Mouse (Mus musculus) kidney, adult 2 months (tissue): Measurements from ENCODE around the gene Add1. TPM values are rescaled to one million over a fixed set of nuclear protein-coding genes. Genes with fewer than 3 reads are reported as not detected.
A peak's percentile ranks its signal among the peaks of the same experiment; 100 is the strongest.

Experiments
- DNase-seq: peaks from one replicate; pipeline ENCODE4 v3.0.0; 2021
- H3K27ac ChIP-seq: fragments of 200-500 bp; 2 replicates; pipeline ENCODE4 v1.5.1; 2012; ENCODE audit warnings: low read depth, low read length, control low read depth, inconsistent platforms; ENCODE audit not compliant: insufficient read depth
- H3K27me3 ChIP-seq: fragments of 200-500 bp; replicated peaks from 2 replicates; pipeline ENCODE4 v1.6.1; 2012; ENCODE audit warnings: mild to moderate bottlenecking, moderate library complexity, low read length, inconsistent platforms; ENCODE audit not compliant: control insufficient read depth, insufficient read depth
- H3K36me3 ChIP-seq: fragments of 200-500 bp; 2 replicates; pipeline ENCODE4 v1.6.1; 2012; ENCODE audit warnings: mild to moderate bottlenecking, moderate library complexity, low read length, inconsistent platforms; ENCODE audit not compliant: control insufficient read depth, insufficient read depth
- H3K4me1 ChIP-seq: fragments of 200-500 bp; 2 replicates; pipeline ENCODE4 v1.6.1; 2011; ENCODE audit warnings: low read length; ENCODE audit not compliant: control insufficient read depth, insufficient read depth
- H3K4me3 ChIP-seq: fragments of 200-500 bp; 2 replicates; pipeline ENCODE4 v1.5.1; 2011; ENCODE audit warnings: mild to moderate bottlenecking, low read depth, low read length, control low read depth; ENCODE audit not compliant: insufficient read depth
- CTCF ChIP-seq: fragments of 200-500 bp; conservative IDR thresholded peaks from 2 replicates; pipeline ENCODE4 v1.5.1; 2011; ENCODE audit warnings: low read depth, mild to moderate bottlenecking, control low read depth, low read length, moderate library complexity, mixed read lengths; ENCODE audit not compliant: insufficient read depth, insufficient read length
- POLR2A ChIP-seq: fragments of 200-500 bp; IDR thresholded peaks from one replicate; pipeline ENCODE4 v1.6.1; 2011; ENCODE audit warnings: low read depth, low read length, control low read depth
- WGBS: fragments of 180-500 bp; shearing (Covaris S2); methylation state at CpG from one replicate; pipeline ENCODE4 v1.1.7; 2018; 5-methylcytosine and 5-hydroxymethylcytosine counted together
- polyA plus RNA-seq: library from polyadenylated mRNA; depleted of rRNA; stranded (reverse); fragments of >200 nt; gene quantifications from 2 replicates; pipeline ENCODE4 v1.2.3, GENCODE M21; 2012

Gene Add1
- polyA plus RNA-seq, 1 experiment = 129 TPM

- DNase-seq = peak; percentile 71
- Histone ChIP-seq H3K4me1 (peaks cover 48% of the 10 kb centered on the region), H3K36me3 (no peaks in the 10 kb centered on the region), H3K27ac (peak overlapping the region; percentile 77), H3K4me3 (no peak overlapping the region), H3K27me3 (no peaks in the 10 kb centered on the region)
- TF ChIP-seq POLR2A = no peak
- no peak for TF ChIP-seq CTCF
- WGBS = 43% methylated on average over 5 of the region's 5 CpGs
These were observed 43.3 kb upstream of the Add1 start for GRCm38 (mm10) chr5:34530116-34530515.

GRCm38 (mm10) chr5:34530687-34531086 is 42.8 kb upstream of the Add1 start:
- TF ChIP-seq POLR2A (no peak), CTCF (no peak)
- Histone ChIP-seq H3K36me3 (no peaks in the 10 kb centered on the region), H3K27me3 (no peaks in the 10 kb centered on the region), H3K27ac (peak overlapping the region; percentile 77), H3K4me1 (peaks cover 51% of the 10 kb centered on the region), H3K4me3 (no peak overlapping the region)
- peak; percentile 80 for DNase-seq
- WGBS = 38% methylated on average over 4 of the region's 4 CpGs

DNA sequence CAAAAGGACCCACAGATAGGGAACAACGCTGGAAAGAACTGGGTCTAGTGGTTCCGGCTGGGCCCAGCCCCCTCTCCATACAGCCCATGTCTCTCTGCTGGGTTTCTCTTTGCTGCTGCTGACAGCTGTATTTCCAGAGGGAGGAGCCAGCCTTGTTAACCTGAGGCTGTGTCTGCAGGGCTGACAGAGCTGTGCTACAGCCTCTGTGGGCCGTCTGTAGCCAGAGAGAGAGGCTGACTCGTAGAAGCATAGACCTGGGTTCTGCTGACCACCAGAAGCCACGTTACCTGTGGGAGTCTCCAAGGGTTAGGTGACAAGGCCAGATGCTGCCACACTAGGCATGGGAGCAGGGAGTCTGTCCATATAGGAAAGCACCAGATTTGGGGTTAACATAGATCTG is 40.4 kb upstream of the Add1 start:
- TF ChIP-seq CTCF (no peak), POLR2A (no peak)
- Histone ChIP-seq H3K27ac (no peak overlapping the region; the same call in 1 of the 2 replicates), H3K4me1 (peaks cover 56% of the 10 kb centered on the region), H3K27me3 (no peaks in the 10 kb centered on the region), H3K36me3 (no peaks in the 10 kb centered on the region), H3K4me3 (no peak overlapping the region)
- WGBS = 76% methylated on average over 5 of the region's 5 CpGs
- DNase-seq = no peak

GRCm38 (mm10) chr5:34533820-34534219 is 39.6 kb upstream of the Add1 start:
- Histone ChIP-seq H3K4me3 (no peak overlapping the region), H3K36me3 (no peaks in the 10 kb centered on the region), H3K4me1 (peaks cover 49% of the 10 kb centered on the region), H3K27me3 (no peaks in the 10 kb centered on the region), H3K27ac (peak overlapping the region; percentile 13; the same call in 1 of the 2 replicates)
- TF ChIP-seq CTCF (no peak), POLR2A (no peak)
- 78% methylated on average over 3 of the region's 3 CpGs for WGBS
- DNase-seq = no peak

- Histone ChIP-seq H3K4me3 (no peak overlapping the region), H3K27me3 (no peaks in the 10 kb centered on the region), H3K27ac (peak overlapping the region; percentile 8; the same call in 1 of the 2 replicates), H3K36me3 (no peaks in the 10 kb centered on the region), H3K4me1 (peaks cover 42% of the 10 kb centered on the region)
- 51% methylated on average over 5 of the region's 5 CpGs for WGBS
- no peak for TF ChIP-seq POLR2A
- DNase-seq = peak; percentile 69
These were observed 38.5 kb upstream of the Add1 start for GRCm38 (mm10) chr5:34534776-34535581.

GRCm38 (mm10) chr5:34535831-34536230 is 37.6 kb upstream of the Add1 start:
- peaks cover 33% of the 10 kb centered on the region for H3K4me1 ChIP-seq
- H3K36me3 ChIP-seq = no peaks in the 10 kb centered on the region
- 82% methylated on average over 7 of the region's 7 CpGs for WGBS
- H3K4me3 ChIP-seq = no peak overlapping the region
- no peak for TF ChIP-seq POLR2A
- no peak for TF ChIP-seq CTCF
- no peak for DNase-seq
- H3K27ac ChIP-seq = peak overlapping the region; percentile 8; the same call in 1 of the 2 replicates
- H3K27me3 ChIP-seq = no peaks in the 10 kb centered on the region

- Histone ChIP-seq H3K27me3 (no peaks in the 10 kb centered on the region), H3K36me3 (no peaks in the 10 kb centered on the region), H3K27ac (no peak overlapping the region), H3K4me3 (no peak overlapping the region), H3K4me1 (peaks cover 12% of the 10 kb centered on the region; the same call in 1 of the 2 replicates)
- no peak for TF ChIP-seq CTCF
- TF ChIP-seq POLR2A = no peak
- DNase-seq = peak; percentile 6
- WGBS = 55% methylated on average over 7 of the region's 7 CpGs
These were observed 35.4 kb upstream of the Add1 start for GRCm38 (mm10) chr5:34538079-34538478.
